Mouse (Mus musculus): Measurements from ENCODE around the gene Rims1. TPM values are rescaled to one million over a fixed set of nuclear protein-coding genes. Genes with fewer than 3 reads are reported as not detected.

Gene Rims1
- 5.3 TPM for polyA plus RNA-seq (2014; fragmentation: Illumina TruSeq; extraction: RNeasy Lipid Tissue Mini Kit (QIAGEN cat#74804))

GRCm38 (mm10) chr1:22805726-22806625, at the start of gene Rims1:
Rims1 (minus strand) TSS chr1:22805994.

Data from ovary, adult 10 weeks (tissue).